Mouse (Mus musculus) neural tube, embryonic 15.5 days (tissue): Measurements from ENCODE around the gene Tnrc18. TPM values are rescaled to one million over a fixed set of nuclear protein-coding genes. Genes with fewer than 3 reads are reported as not detected.

Source experiments
- ATAC-seq: fragments of 200-750 bp; cut with Nextera tagmentation; 2 replicates; pipeline ENCODE4 v1.8.0; 2017; ENCODE audit warnings: mild to moderate bottlenecking, moderate TSS enrichment, moderate library complexity; ENCODE audit not compliant: low FRiP score
- H3K27ac ChIP-seq: fragments of 300-500 bp; sonication (generic); replicated peaks from 2 replicates; pipeline ENCODE4 v1.5.1; 2015; ENCODE audit warnings: mild to moderate bottlenecking, inconsistent platforms
- H3K27me3 ChIP-seq: fragments of 300-500 bp; sonication (generic); replicated peaks from 2 replicates; pipeline ENCODE4 v1.6.1; 2015; ENCODE audit warnings: inconsistent platforms
- H3K36me3 ChIP-seq: fragments of 300-500 bp; sonication (generic); 2 replicates; pipeline ENCODE4 v1.6.1; 2015; ENCODE audit warnings: inconsistent platforms
- H3K4me1 ChIP-seq: fragments of 300-500 bp; sonication (generic); 2 replicates; pipeline ENCODE4 v1.6.1; 2015; ENCODE audit warnings: inconsistent platforms
- H3K4me2 ChIP-seq: fragments of 300-500 bp; sonication (generic); 2 replicates; pipeline ENCODE4 v1.6.1; 2015; ENCODE audit warnings: inconsistent platforms, mild to moderate bottlenecking, moderate library complexity
- H3K4me3 ChIP-seq: fragments of 300-500 bp; sonication (generic); replicated peaks from 2 replicates; pipeline ENCODE4 v1.5.1; 2015; ENCODE audit warnings: mild to moderate bottlenecking, inconsistent platforms
- H3K9ac ChIP-seq: fragments of 300-500 bp; sonication (generic); replicated peaks from 2 replicates; pipeline ENCODE4 v1.6.1; 2015; ENCODE audit warnings: mild to moderate bottlenecking, inconsistent platforms
- H3K9me3 ChIP-seq: fragments of 300-500 bp; sonication (generic); replicated peaks from 2 replicates; pipeline ENCODE4 v1.6.1; 2016; ENCODE audit warnings: inconsistent platforms
- WGBS: fragments of 180-500 bp; shearing (Covaris S2); methylation state at CpG from one replicate; pipeline ENCODE4 v1.1.7; 2015; ENCODE audit warnings: mixed read lengths; 5-methylcytosine and 5-hydroxymethylcytosine counted together
- polyA plus RNA-seq: library from polyadenylated mRNA; unstranded; fragments of >200 nt; fragmentation: Nextera tagmentation; extraction: Ambion mirVana; gene quantifications from 2 replicates; pipeline ENCODE4 v1.2.1, GENCODE M21; 2015

Gene Tnrc18
- 22.5 and 26.0 TPM in 2 replicates for polyA plus RNA-seq

DNA sequence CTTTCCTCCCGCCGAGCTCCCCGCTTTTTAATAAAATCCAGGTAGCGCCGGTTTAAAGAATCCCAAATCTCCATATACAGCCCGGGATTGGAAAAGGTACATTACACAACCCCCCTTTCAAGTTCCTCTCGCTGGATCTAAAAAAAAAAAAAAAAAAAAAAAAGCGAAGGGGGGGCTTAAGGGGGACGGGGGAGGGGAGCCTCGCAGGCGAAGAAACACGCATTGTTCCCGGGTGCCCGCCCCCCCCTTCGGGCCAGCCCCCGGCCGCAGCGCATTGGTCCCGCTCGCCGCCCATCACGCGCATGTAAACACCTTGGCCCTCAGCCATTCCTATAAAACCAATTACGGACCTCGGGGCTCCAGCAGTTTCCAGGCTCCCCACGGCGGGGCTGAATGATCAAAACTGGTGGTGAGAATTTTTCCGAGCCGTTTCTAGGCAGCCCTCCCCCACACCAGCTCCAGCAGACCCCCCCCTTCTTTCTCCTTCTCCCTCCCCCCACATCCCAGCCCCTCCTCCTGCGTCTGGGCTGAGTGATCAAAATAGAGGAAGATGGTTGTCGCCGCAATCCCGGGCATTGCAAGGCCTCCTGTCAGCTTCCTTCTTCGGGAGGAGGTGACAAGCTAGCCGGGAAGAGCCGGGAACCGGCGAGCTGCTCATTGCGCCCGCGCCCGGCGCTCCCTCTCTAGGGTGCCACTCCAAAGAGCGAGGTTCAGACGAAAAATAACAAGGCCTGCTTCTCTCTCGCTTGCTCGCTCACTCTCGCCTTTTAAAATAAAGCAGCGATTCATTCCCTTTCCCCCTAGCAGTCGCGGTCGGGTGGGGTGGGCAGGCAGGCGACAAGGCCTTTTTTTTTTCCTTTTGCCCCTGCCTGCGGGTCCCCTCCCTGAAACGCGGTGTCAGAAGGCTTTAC is at the start of gene Tnrc18:
Gene Tnrc18, minus strand, starts transcription at position 139 of the 911 bp plus-strand sequence.
- H3K4me2 ChIP-seq: peak within 1 kb of the TSS; percentile 96
- H3K4me1 ChIP-seq: peaks cover 21% of the 10 kb centered on the region
- peak; percentile 80 for ATAC-seq
- under 1% methylated on average over 56 of the region's 56 CpGs for WGBS
- no peaks in the 10 kb centered on the region for H3K9me3 ChIP-seq
- H3K27me3 ChIP-seq: no peaks in the 10 kb centered on the region
- peak within 1 kb of the TSS; percentile 100 for H3K9ac ChIP-seq
- peak within 1 kb of the TSS; percentile 92 for H3K4me3 ChIP-seq
- peak within 1 kb of the TSS; percentile 100 for H3K27ac ChIP-seq
- H3K36me3 ChIP-seq: no peaks in the 10 kb centered on the region

GRCm38 (mm10) chr5:142857763-142858229 is 40.3 kb upstream of the Tnrc18 start:
- Histone ChIP-seq H3K4me1 (peaks cover 8% of the 10 kb centered on the region), H3K27ac (peak overlapping the region; percentile 70), H3K9me3 (no peaks in the 10 kb centered on the region), H3K27me3 (no peaks in the 10 kb centered on the region), H3K9ac (no peak overlapping the region), H3K4me2 (peak overlapping the region; percentile 29), H3K36me3 (no peaks in the 10 kb centered on the region), H3K4me3 (no peak overlapping the region)
- WGBS: 23% methylated on average over 16 of the region's 16 CpGs
- peak; percentile 60; the same call in 1 of the 2 replicates for ATAC-seq

DNA sequence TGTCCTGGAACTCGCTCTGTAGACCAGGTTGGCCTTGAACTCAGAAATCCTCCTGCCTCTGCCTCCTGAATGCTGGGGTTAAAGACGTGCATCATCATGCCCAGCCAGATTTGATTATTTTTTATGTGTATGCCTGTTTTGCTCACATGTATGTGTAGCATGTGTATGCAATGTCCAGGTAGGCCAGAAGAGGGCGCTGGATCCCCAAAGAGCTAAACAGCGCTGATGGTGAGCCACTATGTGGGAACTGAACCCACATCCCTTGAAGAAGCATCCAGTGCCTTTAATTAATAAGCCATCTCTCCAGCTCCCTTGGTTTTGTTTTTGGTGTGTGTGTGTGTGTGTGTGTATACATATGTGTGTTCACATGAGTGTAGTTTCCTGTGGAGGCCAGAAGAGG is 38.9 kb upstream of the Tnrc18 start:
- 83% methylated on average over 4 of the region's 4 CpGs for WGBS
- no peak for ATAC-seq
- no peaks in the 10 kb centered on the region for H3K36me3 ChIP-seq
- H3K27ac ChIP-seq: no peak overlapping the region
- no peak overlapping the region for H3K4me3 ChIP-seq
- no peak overlapping the region for H3K9ac ChIP-seq
- no peaks in the 10 kb centered on the region for H3K27me3 ChIP-seq
- no peak overlapping the region for H3K4me2 ChIP-seq
- peaks cover 8% of the 10 kb centered on the region for H3K4me1 ChIP-seq
- no peaks in the 10 kb centered on the region for H3K9me3 ChIP-seq

DNA sequence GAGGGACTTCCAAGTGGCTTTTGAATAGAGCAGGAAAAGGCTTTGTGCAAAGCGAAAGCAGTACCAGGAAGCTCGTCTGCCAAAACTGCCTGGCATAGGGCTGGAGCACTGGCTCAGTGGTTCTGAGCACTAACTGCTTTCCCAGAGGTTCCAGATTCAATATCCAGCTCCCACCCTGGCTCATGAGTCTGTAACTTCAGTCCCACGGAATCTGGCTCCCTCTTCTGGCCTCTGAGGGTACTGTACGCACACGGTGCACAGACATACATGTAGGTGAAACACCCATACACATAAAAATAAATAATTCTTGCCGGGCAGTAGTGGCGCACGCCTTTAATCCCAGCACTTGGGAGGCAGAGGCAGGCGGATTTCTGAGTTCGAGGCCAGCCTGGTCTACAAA is 37.4 kb upstream of the Tnrc18 start:
- Histone ChIP-seq H3K9me3 (no peaks in the 10 kb centered on the region), H3K9ac (no peak overlapping the region), H3K4me1 (peaks cover 8% of the 10 kb centered on the region), H3K27me3 (no peaks in the 10 kb centered on the region), H3K4me3 (no peak overlapping the region), H3K4me2 (no peak overlapping the region), H3K36me3 (no peaks in the 10 kb centered on the region), H3K27ac (no peak overlapping the region)
- ATAC-seq: no peak
- 74% methylated on average over 10 of the region's 10 CpGs for WGBS

- no peak overlapping the region for H3K4me2 ChIP-seq
- H3K9me3 ChIP-seq: no peaks in the 10 kb centered on the region
- H3K4me1 ChIP-seq: peaks cover 8% of the 10 kb centered on the region
- 79% methylated on average over 6 of the region's 6 CpGs for WGBS
- H3K9ac ChIP-seq: no peak overlapping the region
- no peaks in the 10 kb centered on the region for H3K36me3 ChIP-seq
- no peak for ATAC-seq
- no peak overlapping the region for H3K27ac ChIP-seq
- H3K27me3 ChIP-seq: no peaks in the 10 kb centered on the region
- H3K4me3 ChIP-seq: no peak overlapping the region
Measured at GRCm38 (mm10) chr5:142853585-142853984, 36.1 kb upstream of the Tnrc18 start.

- H3K4me3 ChIP-seq: no peak overlapping the region
- ATAC-seq: no peak
- H3K27ac ChIP-seq: no peak overlapping the region
- no peaks in the 10 kb centered on the region for H3K36me3 ChIP-seq
- H3K9ac ChIP-seq: no peak overlapping the region
- WGBS: 68% methylated on average over 5 of the region's 5 CpGs
- no peaks in the 10 kb centered on the region for H3K4me1 ChIP-seq
- no peaks in the 10 kb centered on the region for H3K9me3 ChIP-seq
- H3K27me3 ChIP-seq: no peaks in the 10 kb centered on the region
- no peak overlapping the region for H3K4me2 ChIP-seq
Measured at GRCm38 (mm10) chr5:142851681-142852049, 34.2 kb upstream of the Tnrc18 start.

DNA sequence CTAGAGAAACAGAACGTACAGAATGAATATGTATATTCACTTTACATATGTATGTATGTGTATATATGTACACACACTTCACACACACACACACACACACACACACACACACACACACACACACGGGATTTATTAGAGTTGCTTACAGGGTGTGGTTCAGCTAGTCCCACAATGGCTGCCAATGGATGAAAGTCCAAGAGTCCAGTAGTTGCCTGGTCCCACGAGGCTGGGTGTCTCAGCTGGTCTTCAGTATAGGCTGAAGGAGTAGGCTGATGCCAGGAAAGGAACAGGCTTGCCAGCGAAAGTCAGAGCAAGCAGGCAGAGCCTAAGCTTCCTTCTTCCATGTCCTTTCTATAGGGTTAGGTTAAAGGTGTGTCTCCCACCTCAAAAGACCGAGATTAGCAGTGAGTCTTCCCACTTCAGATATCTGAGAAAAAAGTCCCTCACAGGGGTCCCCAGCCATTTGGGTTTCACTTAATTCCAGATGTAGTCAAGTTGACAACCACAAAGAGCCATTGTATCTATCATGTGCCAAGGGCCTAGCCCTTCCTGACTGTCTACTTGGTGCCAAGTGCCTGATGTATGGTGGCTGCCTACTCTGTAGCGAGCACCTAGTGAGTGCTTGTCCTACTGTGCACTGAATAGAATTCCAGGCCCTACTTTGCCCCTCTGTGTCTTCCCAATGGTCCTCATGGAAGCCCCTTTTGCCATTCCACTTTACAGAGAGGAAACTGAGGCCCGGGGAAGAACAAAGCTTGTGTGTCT is 33.6 kb upstream of the Tnrc18 start:
- H3K9me3 ChIP-seq: no peaks in the 10 kb centered on the region
- no peak overlapping the region for H3K27ac ChIP-seq
- H3K4me1 ChIP-seq: no peaks in the 10 kb centered on the region
- H3K9ac ChIP-seq: no peak overlapping the region
- ATAC-seq: no peak
- no peaks in the 10 kb centered on the region for H3K36me3 ChIP-seq
- no peak overlapping the region for H3K4me2 ChIP-seq
- no peak overlapping the region for H3K4me3 ChIP-seq
- WGBS: 85% methylated on average over 7 of the region's 7 CpGs
- no peaks in the 10 kb centered on the region for H3K27me3 ChIP-seq

DNA sequence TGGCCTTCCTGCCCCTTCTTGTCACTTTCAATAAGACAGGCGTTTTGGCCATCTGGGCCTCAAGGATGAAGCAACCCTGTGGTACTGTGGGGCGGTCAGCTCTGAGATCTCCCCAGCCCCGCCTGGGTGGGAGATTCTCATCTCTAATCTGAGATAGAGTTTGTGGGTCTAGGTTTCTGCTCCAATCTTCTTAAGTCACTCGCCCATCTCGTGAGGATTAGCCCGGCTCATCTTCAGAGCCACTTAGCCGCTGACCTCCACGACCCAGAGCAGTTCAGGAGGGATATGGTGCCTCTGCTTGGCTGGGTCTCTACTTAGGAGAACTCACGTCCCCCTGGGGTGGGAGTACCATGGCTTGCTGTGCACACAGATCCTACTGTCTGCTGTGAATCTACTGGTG is 33.0 kb upstream of the Tnrc18 start:
- Histone ChIP-seq H3K4me2 (no peak overlapping the region), H3K9ac (no peak overlapping the region), H3K27me3 (no peaks in the 10 kb centered on the region), H3K4me1 (no peaks in the 10 kb centered on the region), H3K36me3 (no peaks in the 10 kb centered on the region), H3K9me3 (no peaks in the 10 kb centered on the region), H3K27ac (no peak overlapping the region), H3K4me3 (no peak overlapping the region)
- ATAC-seq: no peak
- 86% methylated on average over 9 of the region's 9 CpGs for WGBS

GRCm38 (mm10) chr5:142848911-142849310 is 31.4 kb upstream of the Tnrc18 start:
- 94% methylated on average over 7 of the region's 7 CpGs for WGBS
- H3K4me1 ChIP-seq: no peaks in the 10 kb centered on the region
- no peaks in the 10 kb centered on the region for H3K27me3 ChIP-seq
- no peak overlapping the region for H3K4me2 ChIP-seq
- H3K36me3 ChIP-seq: no peaks in the 10 kb centered on the region
- ATAC-seq: no peak
- no peak overlapping the region for H3K27ac ChIP-seq
- no peak overlapping the region for H3K9ac ChIP-seq
- no peaks in the 10 kb centered on the region for H3K9me3 ChIP-seq
- H3K4me3 ChIP-seq: no peak overlapping the region

GRCm38 (mm10) chr5:142848149-142848548 is 30.7 kb upstream of the Tnrc18 start:
- H3K27ac ChIP-seq: no peak overlapping the region
- H3K9me3 ChIP-seq: no peaks in the 10 kb centered on the region
- H3K27me3 ChIP-seq: no peaks in the 10 kb centered on the region
- ATAC-seq: no peak
- H3K9ac ChIP-seq: no peak overlapping the region
- no peak overlapping the region for H3K4me3 ChIP-seq
- H3K4me1 ChIP-seq: no peaks in the 10 kb centered on the region
- no peaks in the 10 kb centered on the region for H3K36me3 ChIP-seq
- H3K4me2 ChIP-seq: no peak overlapping the region
- WGBS: 69% methylated on average over 3 of the region's 3 CpGs

GRCm38 (mm10) chr5:142844467-142844866 is 27.0 kb upstream of the Tnrc18 start:
- no peaks in the 10 kb centered on the region for H3K36me3 ChIP-seq
- H3K27ac ChIP-seq: no peak overlapping the region
- ATAC-seq: no peak
- 64% methylated on average over 8 of the region's 8 CpGs for WGBS
- no peak overlapping the region for H3K4me3 ChIP-seq
- no peaks in the 10 kb centered on the region for H3K9me3 ChIP-seq
- no peaks in the 10 kb centered on the region; the same call in 1 of the 2 replicates for H3K4me1 ChIP-seq
- H3K4me2 ChIP-seq: no peak overlapping the region
- H3K9ac ChIP-seq: no peak overlapping the region
- H3K27me3 ChIP-seq: no peaks in the 10 kb centered on the region
